Mouse (Mus musculus): ENCODE measurements at regions not wholly inside any gene's neighbourhood (a gene's known extent, or its start where the extent isn't known, plus 50 kb on each side); places are given as distances from the start of the nearest gene placed in this dataset.
A peak's percentile ranks its signal among the peaks of the same experiment; 100 is the strongest.

GRCm38 (mm10) chr16:30736662-30737326 lies 137.3 kb downstream of the Fam43a start:
- peak; percentile 75 to 90 for DNase-seq

- peak in 1 of 2 experiments; percentile 41 for DNase-seq
Observed at GRCm38 (mm10) chr16:30737524-30737923, 138.0 kb downstream of the Fam43a start.

- DNase-seq, result no peak
Observed at GRCm38 (mm10) chr16:30739651-30740050, 140.1 kb downstream of the Fam43a start.

GRCm38 (mm10) chr16:30741192-30741591 lies 141.7 kb downstream of the Fam43a start:
- no peak for DNase-seq

GRCm38 (mm10) chr16:30742474-30742873 lies 143.0 kb downstream of the Fam43a start:
- no peak for DNase-seq

GRCm38 (mm10) chr16:30743566-30743965 lies 144.0 kb downstream of the Fam43a start:
- DNase-seq, result no peak

GRCm38 (mm10) chr16:30744237-30744636 lies 144.7 kb downstream of the Fam43a start:
- DNase-seq, result no peak

GRCm38 (mm10) chr16:30745598-30746181 lies 146.2 kb downstream of the Fam43a start:
- DNase-seq, result peak; percentile 60 to 71

- no peak for DNase-seq
Observed at GRCm38 (mm10) chr16:30746211-30746610, 146.7 kb downstream of the Fam43a start.

- DNase-seq, result no peak
Observed at GRCm38 (mm10) chr16:30749841-30750240, 150.3 kb downstream of the Fam43a start.

GRCm38 (mm10) chr16:30755771-30756170 lies 156.2 kb downstream of the Fam43a start:
- no peak for DNase-seq

GRCm38 (mm10) chr16:30756678-30757077 lies 157.2 kb downstream of the Fam43a start:
- no peak for DNase-seq

- no peak for DNase-seq
Observed at GRCm38 (mm10) chr16:30757556-30757955, 158.0 kb downstream of the Fam43a start.

- DNase-seq, result no peak
Observed at GRCm38 (mm10) chr16:30758041-30758440, 158.5 kb downstream of the Fam43a start.

- no peak for DNase-seq
Observed at GRCm38 (mm10) chr16:30759503-30759902, 160.0 kb downstream of the Fam43a start.

- no peak for DNase-seq
Observed at GRCm38 (mm10) chr16:30761201-30761710, 161.7 kb downstream of the Fam43a start.

GRCm38 (mm10) chr16:30762898-30763595 lies 163.5 kb downstream of the Fam43a start:
- DNase-seq, result no peak

- no peak for DNase-seq
Observed at GRCm38 (mm10) chr16:30765591-30765990, 166.1 kb downstream of the Fam43a start.

- peak; percentile 60 to 72 for DNase-seq
Observed at GRCm38 (mm10) chr16:30769007-30769442, 169.5 kb downstream of the Fam43a start.

GRCm38 (mm10) chr16:30769467-30769866 lies 169.9 kb downstream of the Fam43a start:
- no peak for DNase-seq

- peak in 1 of 2 experiments; percentile 79 for DNase-seq
Observed at GRCm38 (mm10) chr16:30772802-30773201, 173.3 kb downstream of the Fam43a start.

GRCm38 (mm10) chr16:30774951-30775661 lies 175.6 kb downstream of the Fam43a start:
- DNase-seq, result peak; percentile 65 to 76

Measured in heart, adult 18-20 months (tissue).